Mouse (Mus musculus): ENCODE data around the gene Dnmt3a. TPM values are rescaled to one million over a fixed set of nuclear protein-coding genes. Genes with fewer than 3 reads are reported as not detected.
A peak's percentile ranks its signal among the peaks of the same experiment; 100 is the strongest.
"Not testable (repeated sequence)": the region's sequence is repeated elsewhere in the genome, so short reads cannot be mapped to it uniquely, and the experiment has no call there.

Dnmt3a gene
- polyA plus RNA-seq, 2 experiments from 2014 or later = 27.3 to 27.4 TPM

GRCm38 (mm10) chr12:3928841-3929240, 123.0 kb downstream of the Dnmt3a start:
- ATAC-seq = no peak

- not testable (repeated sequence) for ATAC-seq
Measured at GRCm38 (mm10) chr12:3930090-3930865, 124.5 kb downstream of the Dnmt3a start.

GRCm38 (mm10) chr12:3942026-3942425, 136.2 kb downstream of the Dnmt3a start:
- ATAC-seq = no peak

GRCm38 (mm10) chr12:3944454-3945073, 138.8 kb downstream of the Dnmt3a start:
- ATAC-seq = no peak

- no peak for ATAC-seq
Measured at GRCm38 (mm10) chr12:3947503-3947902, 141.7 kb downstream of the Dnmt3a start.

GRCm38 (mm10) chr12:3954651-3955050, 148.8 kb downstream of the Dnmt3a start, which contains the start of gene Pomc:
Gene Pomc, plus strand, starts transcription at chr12:3954951.
- no peak for ATAC-seq

- no peak for ATAC-seq
Measured at GRCm38 (mm10) chr12:3955371-3955770, 149.6 kb downstream of the Dnmt3a start.

GRCm38 (mm10) chr12:3956351-3956750, 150.5 kb downstream of the Dnmt3a start:
- no peak for ATAC-seq

GRCm38 (mm10) chr12:3959791-3960543, 154.2 kb downstream of the Dnmt3a start:
- peak; percentile 98 for ATAC-seq

- no peak for ATAC-seq
Measured at GRCm38 (mm10) chr12:3960553-3960952, 154.7 kb downstream of the Dnmt3a start.

Other genes with a start within 250 kb of the Dnmt3a start
- 10 to 100 TPM; 25.4 to 28.0 TPM for gene Dtnb, start 233.6 kb upstream of the Dnmt3a start, polyA plus RNA-seq (2017; shearing (Covaris generic))
- 1 to 10 TPM; 2.8 TPM for gene Pomc, start 148.9 kb downstream of the Dnmt3a start, polyA plus RNA-seq (2017; shearing (Covaris generic))
- gene Efr3b, start 232.9 kb downstream of the Dnmt3a start, polyA plus RNA-seq (2017; shearing (Covaris generic)) = under 1 TPM; 0.11 to 0.61 TPM